Mouse (Mus musculus) yolk sac, embryonic 10.5 days (tissue): ENCODE measurements at regions not wholly inside any gene's neighbourhood (a gene's known extent, or its start where the extent isn't known, plus 50 kb on each side); places are given as distances from the start of the nearest gene placed in this dataset.
"Not testable (repeated sequence)": the region's sequence is repeated elsewhere in the genome, so short reads cannot be mapped to it uniquely, and the experiment has no call there.

Experiments
- DNase-seq: peaks from one replicate; pipeline ENCODE4 v3.0.0-alpha.2; 2017; ENCODE audit warnings: low spot score

DNA sequence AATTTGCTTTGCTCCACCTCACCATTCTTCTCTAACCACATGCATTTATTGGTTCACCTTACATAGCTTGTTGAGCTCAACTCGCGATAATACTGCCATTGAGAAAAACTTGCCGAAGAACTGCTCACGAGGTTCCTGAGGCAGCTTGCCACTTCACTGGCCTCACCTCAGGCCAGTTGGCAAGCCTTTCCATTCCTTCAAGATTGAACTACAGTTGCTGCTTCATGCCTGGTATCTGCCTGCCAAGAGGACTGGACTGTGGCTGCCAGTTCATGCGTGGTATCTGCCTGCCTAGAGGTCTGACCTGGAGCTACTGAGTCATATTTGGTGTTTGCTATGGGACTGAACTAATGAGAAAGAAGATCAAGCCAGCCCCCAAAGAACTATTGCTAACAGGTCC, 420.9 kb downstream of the 1190002N15Rik start:
- no peak for DNase-seq

DNA sequence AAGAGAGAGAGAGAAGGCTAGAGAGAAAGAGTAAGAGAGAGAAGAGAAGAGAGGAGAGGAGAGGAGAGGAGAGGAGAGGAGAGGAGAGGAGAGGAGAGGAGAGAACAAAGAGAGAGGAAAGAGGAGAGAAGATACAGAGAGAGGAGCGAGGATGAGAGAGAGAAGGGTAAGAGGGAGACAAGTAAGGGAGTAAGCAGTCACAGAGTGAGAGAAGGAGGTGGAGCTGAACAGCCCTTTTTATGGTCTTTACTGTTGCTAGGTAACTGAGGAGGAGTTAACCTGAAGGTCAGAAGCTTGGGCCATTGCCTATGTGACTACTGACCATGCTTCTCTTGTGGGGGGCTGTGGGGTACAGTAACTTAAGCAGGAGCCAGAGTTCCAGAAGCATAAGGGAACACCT, 430.2 kb downstream of the 1190002N15Rik start:
- not testable (repeated sequence) for DNase-seq

DNA sequence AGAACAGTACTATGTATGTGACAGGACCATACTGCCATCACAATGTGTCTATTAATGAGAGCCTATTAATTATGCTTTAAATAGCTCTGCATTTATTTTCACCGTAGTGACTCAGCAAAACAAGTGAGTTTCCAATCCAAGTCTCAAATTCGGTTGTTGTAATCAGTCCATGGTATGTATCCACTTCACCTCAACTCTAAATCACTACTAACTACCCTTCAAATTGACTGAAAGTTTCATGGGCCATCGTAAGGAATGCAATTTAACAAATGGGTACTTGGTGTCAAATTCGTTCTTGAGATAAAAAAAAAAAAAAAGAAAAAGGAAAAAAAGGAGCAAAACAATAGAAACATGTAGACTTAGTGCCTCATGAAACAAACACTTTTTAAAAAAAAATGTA, 433.2 kb downstream of the 1190002N15Rik start:
- no peak for DNase-seq

DNA sequence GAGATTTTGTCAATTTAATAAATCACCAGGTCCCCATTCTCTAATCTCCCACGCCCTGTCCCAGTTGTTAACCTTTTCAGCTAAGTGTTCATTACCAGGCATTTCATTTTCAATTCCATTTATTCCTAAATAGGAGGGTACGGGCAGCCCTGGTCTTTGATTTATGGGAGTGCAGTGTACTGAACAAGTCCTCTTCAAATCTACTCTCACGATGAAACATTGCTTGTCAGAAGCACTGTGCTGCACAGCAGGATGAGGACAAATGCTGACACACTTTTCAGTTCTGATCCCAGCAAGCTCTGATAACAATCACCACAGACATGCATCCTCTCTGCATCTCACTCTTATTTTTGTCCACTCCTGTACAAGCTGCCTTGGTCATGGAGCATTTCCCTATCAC, 435.9 kb downstream of the 1190002N15Rik start:
- no peak for DNase-seq

DNA sequence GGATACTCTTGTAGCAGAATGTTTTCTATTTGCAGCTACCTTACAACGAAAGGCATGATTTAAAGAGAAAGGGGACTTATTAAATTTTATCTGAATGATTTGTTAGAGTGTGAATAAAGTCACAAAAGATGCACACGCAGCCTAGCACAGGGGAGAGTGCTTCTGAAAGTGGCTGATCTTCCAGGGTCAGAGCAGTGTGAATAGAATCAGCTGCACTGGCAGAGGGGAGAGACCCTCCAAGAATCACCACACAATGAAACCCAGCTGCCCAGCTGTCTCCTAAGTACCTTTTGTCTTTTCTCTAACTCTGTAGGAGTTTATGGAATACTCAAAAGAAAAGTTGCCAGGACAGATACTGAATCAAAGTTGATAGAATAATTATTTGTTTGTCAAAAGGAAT, 443.1 kb downstream of the 1190002N15Rik start:
- no peak for DNase-seq

DNA sequence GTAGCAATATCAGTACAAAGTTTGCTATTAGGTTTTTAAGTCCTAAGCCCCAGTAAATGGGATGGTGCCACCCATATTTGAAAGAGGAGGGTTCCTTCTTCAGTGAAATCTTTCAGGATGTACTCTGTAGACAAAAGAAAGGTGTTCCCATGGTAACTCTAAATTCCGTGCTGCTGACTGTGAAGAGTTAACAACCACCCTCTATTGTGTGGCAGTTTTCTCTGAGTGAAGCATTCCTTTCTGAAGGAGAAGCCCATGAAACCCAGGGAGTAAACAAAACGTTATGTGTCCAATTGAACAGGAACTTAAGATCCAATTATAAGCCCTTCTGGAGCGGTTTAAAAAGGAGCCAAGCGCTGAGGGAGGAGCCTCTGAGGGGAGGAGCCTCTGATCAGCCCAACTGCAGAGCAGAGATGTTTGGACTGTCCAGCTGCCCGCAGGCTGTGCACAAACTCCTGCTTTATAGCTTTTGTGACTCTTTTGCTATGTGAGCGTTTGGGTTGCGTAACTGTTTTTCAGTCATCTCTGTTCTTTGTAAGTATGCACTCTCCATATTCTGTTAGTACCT, 446.1 kb downstream of the 1190002N15Rik start:
- no peak for DNase-seq

DNA sequence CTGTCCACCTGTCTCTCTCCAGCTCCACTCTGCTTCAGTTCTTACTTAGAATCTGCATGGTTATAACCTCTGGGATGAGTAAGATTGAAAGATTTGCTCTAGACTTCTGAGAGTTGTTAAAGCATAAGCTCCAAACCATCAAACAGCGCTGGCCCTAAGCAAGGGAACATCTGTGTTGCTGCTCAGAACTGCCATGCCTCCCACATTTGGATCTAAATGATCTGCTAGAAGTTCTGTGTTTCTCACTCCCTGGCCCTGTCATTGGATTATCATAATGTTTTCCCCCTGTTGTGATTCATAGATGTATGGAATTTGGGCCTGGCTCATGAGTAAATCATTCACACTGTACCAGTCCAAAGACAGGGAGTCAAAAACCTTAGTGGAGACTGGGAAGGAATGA, 448.1 kb downstream of the 1190002N15Rik start:
- no peak for DNase-seq

DNA sequence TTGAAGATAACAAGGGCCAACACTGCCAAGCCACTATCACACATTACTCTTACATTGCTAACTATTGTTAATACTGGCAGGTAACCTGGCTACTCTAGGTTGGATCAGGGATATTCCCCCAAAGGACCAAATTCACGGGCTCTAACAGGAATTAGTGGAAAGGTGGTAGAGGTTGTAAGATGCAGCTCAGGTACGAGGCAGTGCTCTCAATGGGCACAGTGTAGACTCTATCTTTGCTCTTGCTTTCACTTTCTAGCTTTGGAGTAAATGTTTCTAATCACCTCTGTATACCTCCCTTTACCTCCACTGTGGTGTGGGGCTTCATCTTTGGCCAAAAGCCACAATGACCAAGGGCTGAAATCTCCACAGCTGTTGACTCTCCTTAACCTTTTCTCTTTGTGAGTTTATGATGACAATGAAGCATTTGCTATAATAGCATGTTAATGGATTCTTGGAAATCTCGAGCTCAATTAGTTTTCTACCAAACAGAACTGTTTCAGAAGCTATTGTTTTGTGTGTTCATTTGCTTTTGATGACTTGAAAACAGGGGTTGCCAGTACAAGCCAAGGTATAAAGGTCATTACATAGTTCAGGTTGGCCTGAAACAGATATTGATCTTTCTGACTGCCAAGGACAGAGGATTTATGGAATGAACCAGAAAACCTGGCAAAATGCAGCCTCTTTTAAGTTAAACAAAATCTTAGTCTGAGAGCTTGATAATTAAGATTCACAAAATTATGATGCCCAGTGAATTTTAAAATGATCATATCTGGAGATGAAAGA, 454.1 kb downstream of the 1190002N15Rik start:
- DNase-seq = no peak

DNA sequence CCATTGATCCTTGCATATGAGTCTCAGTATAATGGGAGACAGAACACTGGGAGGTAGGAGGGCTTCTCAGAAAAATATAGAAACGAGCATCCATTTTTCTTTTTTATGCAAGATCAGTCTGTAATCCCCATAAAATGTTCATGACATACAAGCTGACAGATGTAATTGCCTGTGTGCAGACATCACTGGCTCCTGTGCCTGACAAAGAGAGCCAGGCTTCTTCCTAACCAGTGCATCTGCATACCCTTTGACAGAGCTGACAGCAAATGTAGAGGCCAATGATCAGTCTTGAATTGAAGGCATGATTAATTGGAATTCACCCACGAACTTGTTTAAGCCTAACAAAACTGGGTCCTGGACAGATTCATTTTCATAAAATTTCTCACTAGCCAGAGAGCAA, 463.0 kb downstream of the 1190002N15Rik start:
- DNase-seq = no peak

DNA sequence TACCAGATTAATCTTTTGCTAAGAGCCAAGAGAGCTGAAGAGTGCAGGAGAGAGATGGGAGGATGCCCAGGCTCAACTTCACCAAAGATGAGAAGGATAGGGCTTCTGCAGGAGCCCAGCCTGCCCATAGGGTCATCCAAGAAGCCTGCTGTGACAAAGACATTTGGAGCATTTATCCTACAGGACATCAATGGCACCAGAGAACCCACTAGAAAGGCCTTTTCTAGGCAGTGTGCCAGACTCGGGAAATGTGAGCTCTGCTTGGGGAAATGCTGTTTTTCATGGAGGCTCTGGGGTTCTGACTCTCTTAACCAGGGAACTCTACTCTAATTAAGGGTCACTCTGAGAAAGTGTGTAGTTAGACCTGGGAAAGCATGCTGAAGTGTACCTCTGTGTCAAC, 470.8 kb downstream of the 1190002N15Rik start:
- no peak for DNase-seq

DNA sequence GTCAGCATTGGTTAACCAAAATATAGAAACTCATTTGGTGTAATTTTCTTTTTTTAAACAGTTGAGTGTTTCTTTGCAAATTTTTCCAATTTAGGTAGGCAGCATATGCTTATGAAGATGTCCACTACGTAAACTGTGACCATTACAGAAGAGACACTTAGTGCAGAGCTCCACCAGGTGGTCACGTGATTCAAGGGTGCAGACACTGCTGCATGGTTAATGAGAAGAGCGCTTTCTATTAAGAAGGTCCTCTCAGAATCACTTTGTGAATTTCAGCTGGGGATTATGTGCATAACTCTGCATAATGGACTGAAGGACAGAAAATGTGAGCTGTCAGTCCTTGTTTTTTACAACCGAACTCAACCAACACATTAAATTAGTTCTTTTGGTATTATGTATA, 484.7 kb downstream of the 1190002N15Rik start:
- no peak for DNase-seq

DNA sequence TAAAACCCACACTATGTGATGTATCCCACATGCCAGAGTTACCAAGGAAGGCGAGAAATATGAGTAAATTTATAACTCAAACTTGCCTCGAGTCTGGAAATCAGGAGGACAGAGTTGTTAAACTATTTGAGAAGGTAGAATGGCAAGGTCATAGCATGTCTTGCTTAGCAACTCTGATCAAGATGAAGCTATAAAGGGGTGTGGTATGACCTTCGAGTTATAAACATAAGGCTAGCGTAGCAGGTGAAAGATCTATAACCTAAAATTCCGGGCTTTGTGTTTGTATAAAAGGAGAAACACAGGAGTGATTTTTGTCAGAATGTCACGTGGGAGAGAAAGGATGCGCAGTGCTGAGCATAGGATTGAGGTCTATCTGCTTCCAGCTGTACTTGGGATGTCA, 490.0 kb downstream of the 1190002N15Rik start:
- DNase-seq = no peak

DNA sequence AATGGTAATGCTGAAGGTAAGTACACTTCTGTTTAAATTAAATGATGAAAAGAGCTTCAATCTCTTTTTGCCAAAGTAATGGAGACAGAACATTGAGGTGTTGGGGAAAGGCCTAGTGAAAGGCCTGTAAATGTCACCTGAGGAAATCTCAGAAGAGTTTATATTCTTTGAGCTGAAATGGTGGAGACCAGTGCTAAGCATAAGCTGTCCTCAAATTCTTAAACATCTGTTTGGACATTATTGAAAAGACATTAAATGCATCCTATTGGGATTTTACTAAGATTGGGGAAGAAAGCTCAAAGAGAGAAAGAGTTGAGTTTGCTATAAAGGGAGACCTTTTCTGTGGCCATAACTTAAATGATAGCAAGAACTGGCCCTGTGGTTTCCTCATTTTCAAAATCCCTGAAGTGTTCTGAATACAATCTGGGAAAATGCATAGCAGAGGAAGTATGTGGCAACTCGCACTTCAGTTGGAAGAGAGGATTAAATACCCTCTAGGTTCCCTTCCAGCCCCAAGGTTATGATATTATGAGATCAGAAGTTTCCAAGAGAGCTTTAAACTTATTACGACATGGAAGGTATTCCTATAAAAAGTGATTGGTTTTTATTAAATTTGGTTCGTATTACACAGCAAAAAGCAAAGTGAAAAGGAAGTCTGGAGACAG, 492.3 kb downstream of the 1190002N15Rik start:
- DNase-seq = no peak

DNA sequence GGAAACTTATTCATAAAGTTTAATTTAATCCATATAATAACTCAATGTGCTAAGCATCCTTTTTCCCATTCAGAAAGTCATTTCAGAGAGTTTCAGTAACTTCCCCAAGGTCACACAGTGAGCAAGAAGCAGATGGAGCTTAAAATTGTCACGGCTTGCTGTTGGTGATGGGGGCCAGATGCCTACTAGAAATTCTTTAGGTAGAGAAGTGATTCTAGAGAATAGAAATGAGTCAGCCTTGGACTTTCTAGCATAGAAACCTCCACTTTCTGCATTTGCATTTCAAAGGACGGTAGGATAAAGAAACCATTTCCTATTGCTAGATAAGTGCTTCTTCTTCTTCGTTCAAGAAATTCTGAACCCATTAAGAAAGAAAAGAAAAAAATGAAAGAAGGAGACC, 514.1 kb downstream of the 1190002N15Rik start:
- no peak for DNase-seq

DNA sequence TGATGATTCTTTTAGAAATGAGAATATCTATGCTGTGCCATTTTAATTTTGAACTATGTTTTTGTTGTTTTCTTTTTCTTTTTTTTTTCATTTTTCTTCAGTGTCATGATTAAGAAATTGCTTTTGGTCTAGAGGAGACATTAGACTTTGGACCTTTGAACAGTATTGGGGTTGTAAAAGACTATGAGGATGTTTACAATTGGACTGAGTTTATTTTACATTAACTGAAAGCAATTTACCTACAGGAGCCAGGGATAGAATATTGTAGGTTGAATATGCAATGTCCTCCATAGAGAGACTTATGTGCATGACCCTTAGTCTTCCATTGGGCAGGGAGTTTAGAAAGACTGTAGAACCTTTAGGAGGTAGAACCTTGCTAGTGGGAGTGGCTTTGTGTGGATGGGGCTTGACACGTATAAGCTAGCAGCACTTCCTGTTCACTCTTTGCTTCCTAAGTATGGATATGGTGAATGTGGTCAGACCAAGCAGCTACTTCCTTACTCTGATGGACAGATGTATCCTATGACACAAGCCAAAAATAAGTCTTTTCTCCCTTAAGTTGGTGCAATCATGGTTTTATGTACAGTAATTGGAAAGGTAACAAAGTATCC, 516.5 kb downstream of the 1190002N15Rik start:
- DNase-seq = no peak

DNA sequence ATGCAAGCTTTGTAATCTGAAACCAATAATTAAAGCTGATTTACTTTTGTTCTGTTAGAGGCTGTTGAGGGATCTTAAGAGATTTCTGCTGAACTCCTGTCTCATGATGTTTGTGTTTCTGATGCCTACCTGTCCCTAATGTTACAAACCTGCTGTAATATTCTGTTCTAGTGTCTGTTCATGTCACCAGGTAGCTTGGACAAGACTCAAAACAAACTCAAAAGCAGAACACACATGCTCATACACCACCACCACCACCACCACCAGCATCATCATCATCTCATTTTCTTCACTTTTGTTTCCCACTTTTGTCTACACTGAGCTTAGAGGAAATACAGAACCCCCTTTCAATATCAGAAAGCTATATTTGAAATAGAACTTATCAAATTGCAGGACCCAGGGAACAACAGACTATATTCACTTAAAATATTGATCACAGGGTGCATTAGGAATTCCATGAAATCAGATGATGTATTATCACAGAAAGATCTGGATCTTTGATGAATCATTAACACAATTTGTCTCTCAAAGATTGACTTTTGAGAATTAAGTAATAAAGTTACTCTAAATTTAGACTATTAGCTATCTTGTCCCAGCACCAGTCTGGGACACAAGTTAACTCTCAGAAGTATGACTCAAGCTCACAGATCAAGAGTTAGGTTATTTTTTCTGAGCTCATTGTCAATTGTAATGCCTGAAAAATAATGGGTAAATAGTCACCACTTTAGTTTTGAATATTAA, 521.0 kb downstream of the 1190002N15Rik start:
- DNase-seq = no peak

DNA sequence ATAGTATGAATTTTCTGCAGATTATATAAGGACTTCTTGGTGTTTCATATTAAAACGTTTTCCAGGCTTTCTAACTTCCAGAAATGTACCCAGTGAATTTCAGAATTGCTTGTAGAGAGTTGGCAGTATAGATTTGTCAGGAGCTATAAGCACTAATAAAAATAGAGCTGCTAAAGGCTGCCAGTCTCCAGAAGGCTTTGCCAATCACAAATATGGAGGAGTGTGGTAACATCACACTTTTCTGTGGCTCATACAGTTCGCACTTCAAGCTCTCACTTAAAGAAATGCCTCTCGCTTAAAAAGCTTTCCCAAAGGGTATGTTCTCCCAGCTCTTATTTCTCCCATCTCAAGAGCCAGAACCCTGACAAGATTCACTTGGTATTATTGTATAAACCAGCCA, 545.7 kb downstream of the 1190002N15Rik start:
- no peak for DNase-seq

DNA sequence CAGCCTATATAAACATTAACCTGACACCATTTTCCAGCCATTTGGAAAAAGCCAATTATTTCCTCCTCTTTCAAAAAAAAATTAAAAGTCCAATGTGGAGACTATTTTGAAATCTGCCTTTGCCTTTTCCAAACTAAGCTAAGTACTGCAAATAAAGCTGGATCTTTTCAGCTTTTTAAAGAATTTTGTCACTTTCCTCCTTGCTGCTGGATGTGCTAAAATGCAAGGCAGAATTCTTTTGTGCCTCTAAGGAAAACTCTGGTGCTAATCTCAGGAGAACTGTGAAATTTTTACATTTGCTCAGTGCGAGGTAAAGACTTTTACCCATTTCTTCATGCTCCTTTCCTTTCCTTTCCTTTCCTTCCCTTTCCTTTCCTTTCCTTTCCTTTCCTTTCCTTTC, 546.7 kb downstream of the 1190002N15Rik start:
- DNase-seq = no peak

DNA sequence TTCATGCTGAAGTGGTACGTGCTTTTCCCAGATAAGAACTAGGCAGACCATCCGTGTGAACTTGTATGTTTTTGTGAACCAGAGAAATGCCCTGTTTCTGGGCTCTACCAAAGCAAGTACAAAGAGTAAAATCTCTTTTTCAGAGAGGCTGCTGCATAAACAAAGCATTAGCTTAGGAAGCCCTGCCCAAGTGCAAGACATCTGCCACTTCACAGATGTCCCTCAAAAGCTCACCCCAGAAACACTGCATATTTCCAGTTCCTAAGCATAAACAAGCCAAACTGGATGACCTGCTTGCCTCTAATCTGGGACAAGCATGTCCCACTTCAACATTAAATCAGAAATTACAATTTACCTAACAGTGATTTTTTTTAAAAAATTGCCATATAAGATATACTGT, 556.7 kb downstream of the 1190002N15Rik start:
- no peak for DNase-seq

DNA sequence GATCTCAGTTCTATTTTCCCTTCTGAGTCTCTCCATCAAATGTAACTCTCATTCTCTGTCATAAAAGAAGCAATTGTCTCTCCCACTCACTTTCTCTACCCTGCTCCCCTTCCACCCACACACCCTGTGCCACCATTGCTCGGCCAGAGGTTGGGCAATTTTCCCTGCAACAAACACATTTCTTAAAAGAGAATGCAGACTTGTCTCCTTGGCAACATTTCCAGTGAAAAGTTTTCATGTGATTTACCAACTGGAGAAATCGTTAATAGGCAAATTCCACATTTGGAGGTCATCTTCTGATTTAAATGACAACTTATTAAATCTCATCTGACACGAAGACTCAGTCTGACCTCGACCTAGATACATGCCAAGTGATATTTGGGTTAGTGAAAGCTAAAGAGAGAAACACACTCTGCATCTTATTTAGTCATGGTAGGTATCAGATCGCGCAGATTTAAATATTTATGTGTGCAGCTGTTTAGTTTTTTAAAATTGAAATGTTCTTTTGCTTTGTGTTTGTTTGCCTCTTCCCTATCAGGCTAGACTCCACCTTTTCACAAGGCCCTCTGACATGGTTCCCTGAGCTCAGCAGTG, 568.1 kb downstream of the 1190002N15Rik start:
- DNase-seq = no peak

DNA sequence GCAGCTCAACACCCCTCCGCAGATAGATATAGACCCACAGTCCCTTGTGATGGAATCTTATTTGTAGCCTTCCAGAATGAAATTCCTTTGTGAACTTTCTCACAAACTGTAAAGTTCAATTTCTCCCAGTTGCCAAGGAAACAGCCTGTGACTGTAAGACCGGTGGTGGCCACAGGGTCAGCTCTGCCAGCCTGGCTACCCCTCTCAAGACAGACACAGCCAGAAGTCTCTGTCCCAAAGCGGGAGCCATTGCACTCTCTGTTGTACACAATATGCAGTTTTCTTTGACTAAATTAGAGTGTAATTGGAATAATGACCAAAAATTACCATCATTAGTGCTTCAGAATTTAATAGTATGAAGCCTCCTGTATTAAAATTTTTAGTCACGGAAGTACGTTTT, 568.8 kb downstream of the 1190002N15Rik start:
- no peak for DNase-seq
